Mouse (Mus musculus): Measurements from ENCODE around the gene Ttc3. TPM values are rescaled to one million over a fixed set of nuclear protein-coding genes. Genes with fewer than 3 reads are reported as not detected.

Gene Ttc3
- total RNA-seq, 2 experiments from 2014 or later = 750 to 824 TPM

DNA sequence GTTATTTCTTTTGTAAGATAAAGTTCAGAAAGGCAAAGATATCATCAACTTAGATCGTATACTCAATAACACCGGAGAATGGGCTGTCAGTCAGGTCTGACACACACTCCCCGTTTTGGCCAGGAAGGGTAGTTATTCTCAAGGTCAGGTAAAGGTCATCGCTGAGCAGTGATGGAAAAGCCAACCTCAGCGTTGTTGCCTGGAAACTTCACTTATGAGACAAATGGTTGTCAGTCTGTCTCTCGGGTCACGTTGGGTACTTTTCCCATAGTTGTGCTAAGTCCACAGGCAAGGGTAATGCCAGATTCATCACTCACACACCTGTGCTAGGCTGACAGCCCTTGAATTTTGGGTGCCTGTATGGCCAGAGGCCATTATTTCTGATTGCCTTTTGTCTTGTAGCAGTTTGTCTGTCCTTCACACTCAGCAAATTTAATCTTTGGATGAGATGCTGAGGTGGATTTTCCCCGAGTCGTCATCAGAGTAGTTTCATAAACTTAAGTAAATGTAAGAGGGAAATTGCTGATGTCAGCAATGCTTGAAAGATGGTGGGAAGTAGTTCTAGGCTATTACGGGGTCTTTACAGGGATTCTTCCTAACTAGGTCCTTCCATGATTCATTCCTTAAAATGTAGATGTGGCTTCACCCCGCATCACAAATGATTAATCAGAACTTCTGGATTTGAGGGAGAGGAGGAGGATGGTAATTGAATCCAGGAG, 13.5 kb upstream of the Ttc3 start:
- no peak for DNase-seq (ENCODE audit: extremely low spot score in 1 of 2, low spot score in 1 of 2)

DNA sequence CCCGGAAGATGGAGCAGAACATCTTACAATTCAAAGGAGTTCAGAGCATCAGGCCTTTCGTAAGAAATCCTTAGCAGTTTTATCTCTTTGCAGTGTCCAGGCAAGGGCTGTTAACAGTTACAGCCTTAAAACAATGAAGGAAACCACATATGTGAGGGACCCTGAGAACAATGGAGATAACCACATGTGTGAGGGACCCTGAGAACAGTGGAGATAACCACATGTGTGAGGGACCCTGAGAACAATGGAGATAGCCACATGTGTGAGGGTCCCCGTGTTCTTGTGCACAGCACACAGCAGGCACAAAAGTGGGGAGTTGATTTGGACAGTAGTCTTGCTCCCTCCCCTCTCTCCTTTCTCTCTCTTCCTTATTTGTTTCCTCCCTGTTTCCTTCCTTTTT, 12.3 kb upstream of the Ttc3 start:
- DNase-seq (ENCODE audit: extremely low spot score in 1 of 2, low spot score in 1 of 2) = no peak

DNA sequence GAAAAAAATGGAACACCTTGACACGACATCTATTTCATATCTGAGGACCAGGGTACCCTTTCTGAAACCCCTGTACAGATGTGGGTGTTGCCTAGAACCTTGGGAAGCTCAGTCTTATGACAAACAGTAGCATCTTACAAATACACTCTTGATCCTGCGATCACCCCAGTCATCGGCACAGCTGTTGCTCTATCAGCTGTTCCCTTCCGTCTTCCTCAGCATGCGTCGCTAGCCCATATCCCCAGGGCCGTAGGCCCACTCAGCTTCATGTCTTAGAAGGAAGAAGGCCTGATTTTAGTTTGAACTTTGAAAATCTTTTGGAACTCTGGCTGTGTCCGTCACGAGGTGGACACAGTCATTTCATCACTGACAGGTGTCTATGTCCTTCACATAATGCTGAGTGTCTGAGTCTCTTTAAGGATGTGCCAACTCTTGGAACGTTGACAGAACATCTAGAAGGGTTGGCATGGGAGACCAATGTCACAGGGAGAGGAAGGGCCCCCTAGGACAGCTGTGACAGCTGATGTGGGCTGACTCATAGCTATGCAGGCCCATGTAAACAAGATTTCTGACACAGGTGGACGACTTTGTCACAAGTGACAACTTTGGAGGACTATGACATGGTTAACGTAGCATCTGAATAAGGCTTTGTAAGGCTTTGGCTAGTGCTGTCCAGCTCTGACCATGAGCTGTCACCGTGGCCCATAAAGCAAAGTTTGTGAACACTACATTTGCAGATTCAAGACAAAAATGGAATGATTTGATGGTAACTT, 9.7 kb upstream of the Ttc3 start:
- no peak for DNase-seq (ENCODE audit: extremely low spot score in 1 of 2, low spot score in 1 of 2)

DNA sequence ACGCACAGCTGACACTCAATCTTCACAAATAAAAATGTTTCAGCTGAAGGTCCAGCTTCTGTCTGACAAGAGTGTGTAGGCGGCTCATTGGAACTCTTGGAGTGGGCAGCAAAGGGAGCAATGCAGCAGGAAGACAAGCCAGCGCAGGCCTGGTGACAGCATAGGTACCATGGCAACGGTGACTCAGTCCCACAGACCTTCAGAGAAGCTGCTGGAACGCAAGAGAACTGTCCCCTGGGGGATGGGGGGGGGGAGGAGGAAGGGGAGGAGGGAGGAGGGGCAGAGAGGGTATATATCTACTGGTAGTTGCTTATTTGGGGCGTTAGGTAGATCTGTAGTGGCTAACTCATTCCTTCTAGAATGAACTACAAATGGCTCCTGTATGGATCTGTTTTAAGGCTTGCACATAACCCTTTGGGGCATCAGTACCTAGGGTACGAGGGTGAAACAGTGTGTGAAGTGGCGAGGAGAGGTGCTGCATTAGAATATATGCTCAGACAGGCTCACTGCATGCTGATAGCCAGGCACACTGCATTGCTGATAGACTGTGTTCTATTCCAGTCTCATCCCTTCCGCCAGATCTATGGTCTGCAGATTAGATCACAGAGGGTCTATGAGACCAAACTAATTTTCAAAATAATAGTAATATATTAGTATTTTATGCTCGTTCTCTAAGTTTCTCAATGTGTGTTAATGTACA, 8.1 kb upstream of the Ttc3 start:
- DNase-seq (ENCODE audit: extremely low spot score in 1 of 2, low spot score in 1 of 2) = peak; percentile 25 to 53

DNA sequence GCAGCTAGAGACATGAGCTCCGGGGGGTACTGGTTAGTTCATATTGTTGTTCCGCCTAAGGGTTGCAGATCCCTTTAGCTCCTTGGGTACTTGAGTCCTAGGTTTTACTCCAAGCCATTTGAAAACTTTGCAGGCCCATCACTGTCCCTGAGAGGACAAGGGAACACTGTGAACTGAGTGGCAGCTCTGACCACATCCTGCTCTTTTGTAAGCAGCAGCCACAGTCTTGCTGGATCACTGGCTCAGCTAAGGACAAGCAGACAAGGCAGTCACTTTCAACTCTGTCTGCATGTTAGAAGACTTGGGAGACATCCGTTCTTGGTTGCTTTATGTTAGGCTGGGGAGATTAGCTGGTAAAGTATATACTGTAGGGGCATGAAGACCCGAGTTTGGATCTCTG, 6.6 kb upstream of the Ttc3 start:
- no peak for DNase-seq (ENCODE audit: extremely low spot score in 1 of 2, low spot score in 1 of 2)

DNA sequence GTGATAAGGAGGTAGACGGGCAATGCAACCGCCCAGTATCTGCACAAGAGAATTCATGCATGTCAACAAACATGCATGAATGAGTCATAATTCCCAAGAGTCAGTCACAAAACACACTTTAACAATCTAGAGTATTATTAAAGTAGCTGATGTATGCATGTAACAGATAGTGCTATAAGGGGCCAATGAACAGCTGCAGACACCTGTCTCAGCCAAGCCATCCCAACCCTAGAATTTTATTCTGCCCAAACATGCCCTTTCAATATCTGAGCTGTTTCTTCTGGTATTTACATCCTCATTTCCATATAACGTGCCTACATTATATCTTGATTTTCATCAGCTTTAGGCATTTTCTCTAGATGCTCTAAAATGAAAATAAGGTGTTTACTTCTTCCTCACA, 5.0 kb upstream of the Ttc3 start:
- no peak for DNase-seq (ENCODE audit: extremely low spot score in 1 of 2, low spot score in 1 of 2)

DNA sequence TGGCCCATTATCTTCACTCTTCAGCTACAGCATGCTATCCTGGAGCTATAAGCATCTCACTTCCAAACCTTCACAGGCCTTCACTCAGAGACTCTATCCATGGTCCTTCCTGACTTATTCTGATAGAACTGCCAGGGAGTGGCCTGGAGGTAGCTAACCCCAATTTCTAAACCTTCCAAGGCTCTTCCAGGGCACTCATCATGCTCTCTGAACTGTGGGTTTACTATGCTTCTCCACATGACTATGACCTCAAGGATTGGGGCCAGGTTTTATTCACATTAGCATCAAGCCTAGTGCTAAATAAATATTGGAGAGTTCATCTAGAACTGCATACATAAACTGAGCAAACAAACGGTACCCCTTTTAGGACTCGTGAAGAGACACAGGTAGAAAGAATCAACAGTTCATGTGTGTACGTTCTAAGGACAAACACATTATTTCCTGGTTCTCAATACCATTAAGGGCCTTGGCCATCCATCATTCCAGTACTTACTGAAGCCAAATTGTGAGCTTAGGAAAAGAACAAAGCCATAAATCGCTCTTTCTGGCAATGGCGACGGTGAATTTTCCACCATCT, 734 bp upstream of the Ttc3 start:
- no peak for DNase-seq (ENCODE audit: extremely low spot score in 1 of 2, low spot score in 1 of 2)

DNA sequence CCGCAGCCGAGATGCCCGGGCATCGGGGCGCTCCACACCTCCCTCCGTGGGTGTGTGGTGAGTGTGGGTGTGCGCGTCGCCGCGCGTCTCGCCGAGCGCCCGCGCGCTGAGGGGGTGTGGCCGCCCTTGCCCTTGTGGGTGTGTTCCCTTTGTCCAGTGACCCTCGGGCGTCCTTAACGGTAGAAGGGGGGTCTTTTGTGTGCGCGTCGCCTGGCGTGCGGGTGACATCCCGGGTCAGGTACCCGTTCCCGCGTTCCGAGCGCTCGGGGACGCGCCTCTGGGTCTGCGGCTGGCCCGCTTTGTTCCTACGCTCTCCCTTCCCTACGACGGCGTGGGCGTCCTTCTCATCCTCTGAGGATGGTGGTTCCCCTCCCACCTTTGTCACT, 490 bp downstream of the Ttc3 start:
- DNase-seq (ENCODE audit: extremely low spot score in 1 of 2, low spot score in 1 of 2) = peak in 1 of 2 experiments; percentile 52

DNA sequence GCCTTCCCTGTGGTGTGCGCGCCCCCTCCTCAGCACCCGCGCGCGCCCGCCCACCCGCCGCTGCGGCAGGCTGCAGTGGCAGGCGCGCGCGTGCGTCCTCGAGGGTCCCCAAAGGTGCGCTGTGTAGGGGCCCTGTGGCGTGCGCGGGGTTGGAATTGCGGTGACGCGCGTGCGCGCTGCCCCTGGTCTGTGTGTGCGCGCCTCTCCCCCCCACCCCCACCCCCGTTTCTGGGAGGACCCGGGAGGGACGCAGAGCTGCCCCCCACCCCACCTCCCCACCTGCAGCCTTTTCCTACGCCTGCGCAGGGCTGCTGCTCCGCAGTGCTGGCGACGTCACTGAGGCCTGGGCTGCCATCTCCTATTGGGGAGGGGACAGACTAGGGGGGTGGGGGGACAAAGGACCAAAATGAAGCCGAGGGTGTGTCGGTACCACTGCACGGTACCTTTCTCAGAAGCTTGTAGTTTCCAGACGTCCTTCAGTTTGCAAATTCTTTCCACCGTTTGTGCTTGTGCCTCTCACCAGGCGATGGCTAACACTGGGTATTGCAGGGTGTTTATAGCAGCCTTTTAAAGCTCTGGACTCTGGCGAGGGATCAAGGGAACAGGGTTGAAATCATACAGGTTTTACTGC, 998 bp downstream of the Ttc3 start, which contains the start of gene Pigp:
TSS of gene Pigp (minus strand) at position 542 of the 631 bp plus-strand sequence.
- DNase-seq (ENCODE audit: extremely low spot score in 1 of 2, low spot score in 1 of 2) = peak; percentile 21 to 55

DNA sequence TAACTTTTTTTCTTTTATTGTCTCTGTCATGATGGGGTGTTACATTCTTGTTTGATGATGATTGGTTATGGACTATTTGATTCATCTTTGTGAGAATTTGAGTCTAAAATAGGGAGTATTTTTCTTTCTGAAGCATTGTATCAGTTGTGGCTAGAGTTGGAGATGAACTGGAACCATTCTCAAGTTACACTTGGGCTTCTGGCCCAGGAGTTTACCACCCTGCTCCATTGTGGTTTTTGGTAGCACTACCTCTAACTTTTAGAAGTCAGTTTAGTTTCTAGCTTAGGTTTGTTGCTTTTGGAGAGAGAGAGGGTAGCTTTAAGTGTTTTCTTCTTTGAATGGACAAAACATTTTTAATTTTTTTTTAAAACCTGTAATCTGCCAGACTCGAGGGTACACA, 9.0 kb downstream of the Ttc3 start:
- no peak for DNase-seq (ENCODE audit: extremely low spot score in 1 of 2, low spot score in 1 of 2)

DNA sequence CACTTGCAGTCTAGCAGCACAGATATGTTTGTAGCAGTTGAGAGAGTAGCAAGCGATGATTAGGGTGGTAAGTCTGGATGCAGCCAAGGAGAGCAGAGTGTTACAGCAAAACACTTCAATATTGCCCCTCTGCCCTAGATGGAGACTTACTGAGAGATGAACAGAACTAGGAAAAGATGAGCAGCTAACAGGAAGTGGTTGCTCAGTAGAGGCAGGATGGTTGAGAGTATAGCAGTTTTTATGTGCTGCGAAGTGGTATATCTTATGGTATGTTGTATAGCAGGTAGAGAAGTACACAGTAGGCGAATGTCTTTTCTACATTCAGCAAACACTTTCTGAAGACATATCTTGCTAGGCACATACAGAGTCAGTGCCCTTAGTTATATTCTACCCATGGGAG, 12.9 kb downstream of the Ttc3 start:
- no peak for DNase-seq (ENCODE audit: extremely low spot score in 1 of 2, low spot score in 1 of 2)

DNA sequence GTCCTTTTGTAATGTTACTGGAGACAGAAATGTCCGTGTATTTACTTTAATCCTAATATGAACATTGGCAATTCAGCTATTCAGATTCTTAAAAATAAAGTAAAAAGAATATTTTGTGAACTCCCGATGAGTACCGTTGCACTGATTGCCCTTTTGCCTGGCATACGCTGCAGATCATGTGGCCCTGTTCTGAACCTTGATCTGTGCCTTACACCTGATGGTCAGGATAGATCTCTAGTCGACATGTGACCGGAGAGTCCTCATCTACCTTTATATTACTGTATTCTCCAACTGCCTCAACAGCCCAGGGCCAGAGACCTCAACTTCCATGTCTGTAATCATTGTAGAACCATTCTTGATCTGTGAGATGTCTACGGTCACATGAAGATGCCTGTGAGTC, 17.3 kb downstream of the Ttc3 start:
- DNase-seq (ENCODE audit: extremely low spot score in 1 of 2, low spot score in 1 of 2) = no peak

DNA sequence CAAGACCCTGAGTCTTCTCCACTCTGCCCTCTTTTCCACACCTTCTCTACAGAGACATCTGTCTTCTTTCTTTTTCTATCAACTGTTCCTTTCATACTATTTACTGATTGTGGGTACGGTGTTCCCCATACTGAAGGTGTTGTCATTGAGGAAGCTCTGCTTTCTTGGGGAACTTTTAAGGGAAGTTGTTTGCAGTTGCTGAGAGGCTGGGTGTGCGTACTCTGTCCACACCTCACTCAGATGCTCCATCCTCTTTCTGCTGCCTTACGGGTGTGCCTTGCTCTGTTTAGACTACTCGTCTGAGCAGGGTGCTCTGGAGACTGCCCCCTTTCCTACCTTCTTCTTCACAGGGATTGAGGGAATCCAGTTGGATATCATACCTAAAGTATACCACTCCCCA, 21.9 kb downstream of the Ttc3 start:
- DNase-seq (ENCODE audit: extremely low spot score in 1 of 2, low spot score in 1 of 2) = no peak

DNA sequence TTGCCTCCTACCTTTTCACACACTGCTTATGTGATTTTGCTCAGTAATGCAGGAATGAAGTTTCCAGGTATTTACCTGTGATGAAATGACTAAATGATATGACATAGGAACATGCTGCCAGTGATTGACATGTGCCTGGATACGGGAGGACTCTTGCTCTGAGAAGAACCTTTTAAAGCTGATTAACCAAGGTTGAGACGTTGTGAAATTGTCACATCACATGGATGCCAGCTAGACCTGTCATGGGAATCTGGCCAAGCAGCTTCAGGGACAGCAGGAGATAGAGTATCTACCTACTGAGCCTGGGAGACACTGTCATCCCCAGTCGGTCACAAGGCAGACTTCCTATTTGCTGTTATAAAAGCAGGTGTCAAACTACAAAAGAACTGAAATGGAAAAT, 24.6 kb downstream of the Ttc3 start:
- no peak for DNase-seq (ENCODE audit: extremely low spot score in 1 of 2, low spot score in 1 of 2)

DNA sequence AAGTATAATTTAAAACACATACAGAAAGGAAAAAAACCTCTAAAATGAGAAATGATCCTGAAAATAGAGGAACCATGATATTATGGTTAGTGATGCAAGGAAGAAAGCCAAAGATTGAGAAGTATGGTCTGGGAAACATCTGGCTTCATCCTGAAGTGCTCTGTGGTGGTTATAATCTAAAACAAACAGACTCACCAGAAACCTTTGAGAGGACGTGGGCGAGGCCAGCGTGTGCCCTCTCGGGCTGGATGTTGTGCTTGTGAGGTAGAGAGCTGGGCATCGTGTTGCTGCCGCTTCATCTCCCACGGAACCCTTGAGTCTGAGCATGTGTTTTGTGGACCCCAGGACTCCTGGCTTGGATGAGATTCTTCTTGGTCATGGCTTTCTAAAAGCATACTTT, 26.2 kb downstream of the Ttc3 start:
- no peak for DNase-seq (ENCODE audit: extremely low spot score in 1 of 2, low spot score in 1 of 2)

DNA sequence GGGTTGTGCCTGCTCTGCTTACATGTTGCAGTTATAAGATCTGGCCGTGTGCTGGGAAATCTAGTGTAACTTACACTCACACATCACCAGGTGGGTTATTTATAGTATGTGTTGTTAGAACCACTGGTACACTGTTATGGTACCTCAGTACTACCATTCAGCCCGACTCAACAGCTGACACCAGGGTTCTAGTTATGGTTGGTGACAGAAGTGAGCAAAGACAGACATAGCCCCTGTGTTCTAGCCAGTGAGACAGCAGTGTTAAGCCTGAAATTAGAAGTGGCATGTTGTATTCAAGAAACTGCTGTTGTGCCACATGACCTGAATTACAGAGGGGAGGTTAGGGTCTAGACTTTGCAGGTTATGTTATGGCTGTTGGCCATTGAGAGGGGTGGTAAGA, 28.7 kb downstream of the Ttc3 start:
- no peak for DNase-seq (ENCODE audit: extremely low spot score in 1 of 2, low spot score in 1 of 2)

DNA sequence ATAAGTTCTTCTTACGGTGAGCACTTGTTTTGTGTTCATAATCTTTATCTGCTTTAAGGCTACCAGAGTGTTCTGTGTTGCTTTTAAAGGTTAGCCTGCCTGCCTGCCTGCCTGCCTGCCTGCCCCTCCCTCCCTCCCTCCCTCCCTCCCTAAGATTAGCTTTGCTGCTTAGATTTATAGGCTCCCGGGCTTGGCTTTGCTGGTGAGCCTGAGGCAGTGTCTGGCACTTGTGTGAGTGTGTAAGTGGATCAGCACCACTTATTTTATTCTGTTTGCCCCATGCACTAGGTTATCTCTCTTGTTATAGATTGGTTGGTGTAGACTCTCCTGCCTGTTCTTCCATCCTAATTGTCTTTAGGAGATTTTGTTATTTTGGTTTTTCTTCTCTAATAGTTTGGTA, 31.2 kb downstream of the Ttc3 start:
- DNase-seq (ENCODE audit: extremely low spot score in 1 of 2, low spot score in 1 of 2) = no peak

DNA sequence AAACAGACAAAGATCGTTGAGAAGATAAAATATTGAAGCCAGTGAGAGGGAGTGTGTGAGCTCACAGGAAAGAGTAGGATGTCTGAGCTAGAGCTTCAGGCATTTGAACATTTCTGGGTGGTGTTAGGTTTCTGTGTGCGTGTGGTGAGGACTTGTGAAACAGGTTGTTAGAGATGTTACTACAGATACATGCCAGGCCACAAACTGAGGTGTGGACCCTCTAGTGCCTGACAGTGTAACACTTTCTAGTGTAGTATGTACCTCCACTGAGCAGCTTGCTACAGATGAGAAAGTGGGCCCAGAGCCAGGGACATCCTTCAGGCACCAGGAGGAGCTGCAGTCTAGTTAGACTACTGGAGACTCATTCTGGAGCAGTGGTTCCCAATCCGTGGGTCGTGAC, 31.8 kb downstream of the Ttc3 start:
- DNase-seq (ENCODE audit: extremely low spot score in 1 of 2, low spot score in 1 of 2) = no peak

DNA sequence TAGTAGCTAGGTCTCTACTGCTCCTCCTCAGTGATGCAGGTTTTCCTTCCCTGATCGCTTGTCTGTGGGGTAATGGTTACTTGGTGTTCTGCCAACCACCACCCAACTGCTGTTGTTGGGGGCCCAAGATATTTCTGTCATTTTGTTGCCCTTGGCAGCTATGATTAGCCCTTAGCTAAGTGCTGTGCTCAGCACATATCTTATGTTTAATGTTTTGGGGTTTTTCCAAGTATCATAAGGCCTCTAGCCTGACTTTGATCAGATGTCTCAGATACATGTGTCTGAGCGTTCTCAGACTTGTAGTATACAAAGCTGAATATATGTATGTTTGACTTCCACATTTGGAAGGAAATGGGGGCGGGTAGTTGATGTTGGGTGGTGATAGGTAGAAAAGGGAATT, 40.9 kb downstream of the Ttc3 start:
- no peak for DNase-seq (ENCODE audit: extremely low spot score in 1 of 2, low spot score in 1 of 2)

DNA sequence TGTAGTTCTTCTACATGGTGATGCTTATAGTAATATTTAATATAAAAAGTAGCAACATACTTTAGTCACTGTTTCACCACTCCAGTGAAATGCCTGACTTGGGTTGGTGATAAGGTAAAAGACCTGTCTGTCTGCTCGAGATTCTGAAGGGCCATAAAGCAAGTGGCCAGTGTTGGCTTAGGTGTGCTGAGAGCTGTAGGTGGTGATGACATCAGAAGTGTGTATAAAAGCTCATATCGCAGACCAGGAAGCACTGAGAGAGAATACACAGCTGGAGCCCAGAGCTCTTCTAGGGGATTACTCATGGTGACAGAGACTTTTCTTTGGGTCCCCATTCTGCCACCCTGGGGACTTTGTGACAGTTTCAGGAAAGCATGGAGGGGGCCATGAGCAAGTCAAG, 41.8 kb downstream of the Ttc3 start:
- DNase-seq (ENCODE audit: extremely low spot score in 1 of 2, low spot score in 1 of 2) = no peak

DNA sequence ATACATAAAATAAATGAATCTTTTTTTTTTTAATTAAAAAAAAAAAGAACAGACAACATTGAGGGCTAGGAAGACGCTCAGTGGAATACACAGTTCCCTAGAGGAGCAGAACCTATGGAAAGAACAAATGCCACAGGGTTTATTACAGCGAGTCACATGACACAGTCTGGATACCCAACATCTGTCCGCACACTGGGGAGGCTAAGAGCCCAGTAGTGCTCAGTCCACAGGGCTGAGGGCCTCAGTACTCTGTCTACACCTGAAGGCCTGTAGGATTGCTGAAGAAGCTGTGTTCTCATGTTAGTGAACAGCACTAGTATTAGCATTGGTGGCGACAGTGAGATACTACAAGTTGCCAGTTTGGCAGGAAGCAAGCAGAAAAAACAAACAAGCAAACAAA, 42.3 kb downstream of the Ttc3 start:
- DNase-seq (ENCODE audit: extremely low spot score in 1 of 2, low spot score in 1 of 2) = no peak

All from layer of hippocampus, postnatal 25 days (tissue).